Mouse (Mus musculus) CH12.LX (cell line): ENCODE measurements at regions not wholly inside any gene's neighbourhood (a gene's known extent, or its start where the extent isn't known, plus 50 kb on each side); places are given as distances from the start of the nearest gene placed in this dataset.

Experiments
- DNase-seq: peaks from one replicate; pipeline ENCODE4 v3.0.0-alpha.2; 2013; ENCODE audit errors: extremely low read depth
- H3K27ac ChIP-seq: 2 replicates; pipeline ENCODE4 v1.5.1; 2012; ENCODE audit warnings: low read depth, mild to moderate bottlenecking, control low read depth, moderate library complexity; ENCODE audit not compliant: insufficient read depth
- H3K27me3 ChIP-seq: replicated peaks from 2 replicates; pipeline ENCODE3; 2012; ENCODE audit warnings: inconsistent platforms
- H3K36me3 ChIP-seq, 2 experiments: replicated peaks in 1 of 2; 2 replicates each; pipeline versions ENCODE3 to v1.6.1; 2012; ENCODE audit warnings: inconsistent platforms in 1 of 2, low read length in 1 of 2, mild to moderate bottlenecking in 1 of 2, mixed read lengths in 1 of 2, moderate library complexity in 1 of 2; ENCODE audit not compliant: control insufficient read depth in 1 of 2, insufficient read depth in 1 of 2
- H3K4me1 ChIP-seq, 2 experiments: 2 replicates each; pipeline ENCODE4 v1.6.1; 2012; ENCODE audit warnings: inconsistent platforms in 1 of 2, moderate library complexity in 1 of 2; ENCODE audit not compliant: insufficient read depth in 2 of 2, control insufficient read depth in 1 of 2
- H3K4me2 ChIP-seq: 2 replicates; pipeline ENCODE4 v1.6.1; 2012; ENCODE audit warnings: low read depth, mild to moderate bottlenecking, control low read depth; ENCODE audit not compliant: poor library complexity, insufficient read depth, severe bottlenecking
- H3K4me3 ChIP-seq, 3 experiments: fragments of 150-350 bp in 1 of 3; sonication (generic) in 1 of 3; replicated peaks in 1 of 3; 2 replicates each; pipeline versions ENCODE3 to v1.5.1; 2011 to 2012; ENCODE audit warnings: low read depth in 2 of 3, low read length in 2 of 3, mild to moderate bottlenecking in 2 of 3, moderate library complexity in 2 of 3, control low read depth in 1 of 3, improper control_type of control experiment in 1 of 3, inconsistent platforms in 1 of 3, mixed read lengths in 1 of 3; ENCODE audit not compliant: poor library complexity in 1 of 3
- H3K79me2 ChIP-seq: replicated peaks from 2 replicates; pipeline ENCODE4 v1.6.1; 2012; ENCODE audit warnings: mild to moderate bottlenecking, moderate library complexity; ENCODE audit not compliant: control insufficient read depth, poor library complexity, insufficient read depth, severe bottlenecking; ENCODE audit errors: extremely low read depth
- H3K9ac ChIP-seq: 2 replicates; pipeline ENCODE4 v1.6.1; 2012; ENCODE audit warnings: low read depth, mild to moderate bottlenecking, control low read depth, moderate library complexity; ENCODE audit not compliant: insufficient read depth
- H3K9me3 ChIP-seq: replicated peaks from 2 replicates; pipeline ENCODE3; 2012; ENCODE audit warnings: low read length, inconsistent platforms, mixed read lengths
- BHLHE40 ChIP-seq: IDR thresholded peaks from 2 replicates; pipeline ENCODE4 v1.6.1; 2011; ENCODE audit warnings: mild to moderate bottlenecking, low read depth, low read length, improper control_type of control experiment
- CTCF ChIP-seq, 2 experiments: IDR thresholded peaks in 1 of 2; conservative IDR thresholded peaks in 1 of 2; 2 replicates each; pipeline ENCODE4 v1.5.1; 2011 to 2012; ENCODE audit warnings: low read depth in 2 of 2, low read length in 2 of 2, improper control_type of control experiment in 1 of 2, inconsistent platforms in 1 of 2, mild to moderate bottlenecking in 1 of 2, moderate library complexity in 1 of 2
- ELF1 ChIP-seq: IDR thresholded peaks from 2 replicates; pipeline ENCODE4 v1.6.1; 2014; ENCODE audit warnings: low read depth, mild to moderate bottlenecking, inconsistent platforms, low read length, improper control_type of control experiment
- IRF4 ChIP-seq: IDR thresholded peaks from 2 replicates; pipeline ENCODE4 v1.6.1; 2014; ENCODE audit warnings: low read depth, mild to moderate bottlenecking, inconsistent platforms, low read length, improper control_type of control experiment
- JUND ChIP-seq: conservative IDR thresholded peaks from 2 replicates; pipeline ENCODE4 v1.6.1; 2011; ENCODE audit warnings: low read depth, low read length, improper control_type of control experiment
- MEF2A ChIP-seq: IDR thresholded peaks from 2 replicates; pipeline ENCODE4 v1.6.1; 2014; ENCODE audit warnings: low read depth, mild to moderate bottlenecking, inconsistent platforms, low read length, improper control_type of control experiment, borderline replicate concordance
- MXI1 ChIP-seq: IDR thresholded peaks from 2 replicates; pipeline ENCODE4 v1.6.1; 2011; ENCODE audit warnings: mild to moderate bottlenecking, low read depth, low read length, improper control_type of control experiment
- MYC ChIP-seq: IDR thresholded peaks from 2 replicates; pipeline ENCODE4 v1.6.1; 2011; ENCODE audit warnings: low read depth, mild to moderate bottlenecking, improper control_type of control experiment, low read length
- POLR2A ChIP-seq: IDR thresholded peaks from 2 replicates; pipeline ENCODE4 v1.6.1; 2011; ENCODE audit warnings: low read depth, mild to moderate bottlenecking, improper control_type of control experiment, low read length
- RCOR1 ChIP-seq: conservative IDR thresholded peaks from 2 replicates; pipeline ENCODE4 v1.6.1; 2012; ENCODE audit warnings: low read depth, mild to moderate bottlenecking, inconsistent platforms, low read length, improper control_type of control experiment
- SIN3A ChIP-seq: IDR thresholded peaks from 2 replicates; pipeline ENCODE4 v1.6.1; 2012; ENCODE audit warnings: low read length, improper control_type of control experiment, inconsistent platforms
- SMC3 ChIP-seq: IDR thresholded peaks from 2 replicates; pipeline ENCODE4 v1.6.1; 2011; ENCODE audit warnings: low read depth, low read length, improper control_type of control experiment
- USF1 ChIP-seq: IDR thresholded peaks from 2 replicates; pipeline ENCODE4 v1.6.1; 2014; ENCODE audit warnings: low read depth, mild to moderate bottlenecking, inconsistent platforms, low read length, improper control_type of control experiment
- USF2 ChIP-seq: conservative IDR thresholded peaks from 2 replicates; pipeline ENCODE4 v1.6.1; 2011; ENCODE audit warnings: low read depth, low read length, improper control_type of control experiment
- dilution Hi-C: fragments of 300-500 bp; cut with MboI; formaldehyde crosslinking; loops from 2 replicates; pipeline ENCODE4 v1.14.3; 2020; ENCODE audit warnings: low sequenced_read_pairs; ENCODE audit not compliant: extremely low pct_unique_long_range_greater_than_20kb, extremely low pct_ligation_motif_present
- in situ Hi-C: fragments of 300-500 bp; cut with MboI; formaldehyde crosslinking; loops from 3 replicates; pipeline ENCODE4 v1.14.3; 2019; ENCODE audit warnings: low sequenced_read_pairs, low pct_ligation_motif_present, low pct_unique_long_range_greater_than_20kb, mixed read lengths

- no peak overlapping the region for H3K4me3 ChIP-seq
- H3K27ac ChIP-seq: no peak overlapping the region
- no peaks in the 10 kb centered on the region for H3K79me2 ChIP-seq
- no peak for TF ChIP-seq SMC3
- TF ChIP-seq IRF4: no peak
- TF ChIP-seq RCOR1: no peak
- no peak for TF ChIP-seq ELF1
- TF ChIP-seq USF2: no peak
- no peak for TF ChIP-seq MXI1
- no peak for TF ChIP-seq MEF2A
- no peak for DNase-seq
- H3K9ac ChIP-seq: no peak overlapping the region
- in situ Hi-C loops (no loop called here), dilution Hi-C loops (no loop called here)
- H3K27me3 ChIP-seq: no peaks in the 10 kb centered on the region
- no peaks in the 10 kb centered on the region for H3K36me3 ChIP-seq
- H3K9me3 ChIP-seq: no peaks in the 10 kb centered on the region
- H3K4me2 ChIP-seq: no peak overlapping the region
- no peaks in the 10 kb centered on the region for H3K4me1 ChIP-seq
These were observed 126.0 kb upstream of the Map1b start for GRCm38 (mm10) chr13:99642301-99642700.

GRCm38 (mm10) chr13:99641386-99642165, 125.2 kb upstream of the Map1b start:
- H3K27ac ChIP-seq: no peak overlapping the region
- H3K79me2 ChIP-seq: no peaks in the 10 kb centered on the region
- H3K4me1 ChIP-seq: no peaks in the 10 kb centered on the region
- no peak for TF ChIP-seq MYC
- TF ChIP-seq RCOR1: no peak
- no peak for TF ChIP-seq JUND
- TF ChIP-seq CTCF (conservative IDR thresholded peaks at IDR 0.05 in 1 of 2, IDR thresholded peaks at IDR 0.05 in 1 of 2; ENCODE audit: low read depth in 2 of 2, low read length in 2 of 2): no peak
- no peak for TF ChIP-seq USF1
- no peak for TF ChIP-seq MEF2A
- TF ChIP-seq SIN3A: no peak
- no peak overlapping the region for H3K9ac ChIP-seq
- dilution Hi-C loops (no loop called here), in situ Hi-C loops (no loop called here)
- no peaks in the 10 kb centered on the region for H3K27me3 ChIP-seq
- H3K36me3 ChIP-seq: no peaks in the 10 kb centered on the region
- H3K4me3 ChIP-seq: no peak overlapping the region
- no peaks in the 10 kb centered on the region for H3K9me3 ChIP-seq
- DNase-seq: no peak
- no peak overlapping the region for H3K4me2 ChIP-seq

GRCm38 (mm10) chr13:99632706-99633105, 116.4 kb upstream of the Map1b start:
- H3K27ac ChIP-seq: no peak overlapping the region
- H3K27me3 ChIP-seq: no peaks in the 10 kb centered on the region
- no peak for DNase-seq
- H3K79me2 ChIP-seq: no peaks in the 10 kb centered on the region
- dilution Hi-C loops: no loop called here
- TF ChIP-seq CTCF (conservative IDR thresholded peaks at IDR 0.05 in 1 of 2, IDR thresholded peaks at IDR 0.05 in 1 of 2; ENCODE audit: low read depth in 2 of 2, low read length in 2 of 2) (no peak), POLR2A (no peak), BHLHE40 (no peak)
- TF ChIP-seq, all 38 proteins: peak for 0
- 0 out of 4 replicates have a peak, but pooled peaks cover 0 to 3% of the 10 kb centered on the region in 2 experiments for H3K4me1 ChIP-seq
- H3K4me3 ChIP-seq: no peak overlapping the region
- H3K9me3 ChIP-seq: no peaks in the 10 kb centered on the region
- no peak overlapping the region for H3K4me2 ChIP-seq
- in situ Hi-C loops: no loop called here
- no peaks in the 10 kb centered on the region for H3K36me3 ChIP-seq
- no peak overlapping the region for H3K9ac ChIP-seq
